Mouse (Mus musculus) adrenal gland (tissue): Measurements from ENCODE around the gene Trim66.

Experiments used
- intact Hi-C: fragments of 180-260 bp; cut with DNase I; formaldehyde crosslinking; loops from one replicate; pipeline ENCODE4 v1.15.1; 2025

Trim66 gene

DNA sequence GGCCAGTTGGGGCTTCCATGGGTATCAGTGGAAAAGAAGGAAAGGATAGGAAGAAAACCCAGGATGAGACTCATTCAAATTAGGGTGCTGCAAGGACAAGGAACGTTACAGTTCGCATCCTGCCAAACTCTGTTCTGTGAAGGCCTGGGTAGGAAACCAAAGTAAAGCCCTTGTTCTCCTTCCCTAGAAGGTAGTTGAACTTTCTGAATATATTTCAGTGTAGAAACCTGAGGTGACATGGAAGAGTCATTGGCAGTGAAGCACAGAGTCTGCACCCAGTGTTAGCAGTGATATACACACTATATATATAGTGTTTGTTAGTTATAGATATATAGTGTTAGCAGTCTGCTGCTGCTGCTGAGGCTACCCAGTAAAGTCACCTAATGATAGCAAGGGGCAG is 15.4 kb upstream of the Trim66 start:
- intact Hi-C loops, result no loop called here

DNA sequence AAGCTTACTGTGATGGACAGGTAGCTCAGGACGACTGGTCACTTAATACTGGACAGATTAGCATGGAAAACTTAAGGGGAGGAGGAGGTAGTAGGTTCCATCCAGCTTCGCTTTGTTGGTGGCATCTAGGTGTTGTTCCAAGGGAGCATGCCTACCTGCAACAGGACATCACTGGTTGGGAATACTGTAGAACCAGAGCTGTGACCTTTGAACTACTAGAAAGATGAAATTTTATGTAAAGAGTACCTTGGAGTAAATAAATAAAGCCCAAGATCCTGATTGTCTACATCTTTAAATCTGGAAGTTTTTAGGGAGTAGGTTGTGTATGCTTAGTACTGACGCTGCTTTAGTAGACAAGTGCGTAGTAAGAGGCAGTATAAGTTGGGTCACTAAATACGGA is 14.2 kb upstream of the Trim66 start:
- intact Hi-C loops, result no loop called here

DNA sequence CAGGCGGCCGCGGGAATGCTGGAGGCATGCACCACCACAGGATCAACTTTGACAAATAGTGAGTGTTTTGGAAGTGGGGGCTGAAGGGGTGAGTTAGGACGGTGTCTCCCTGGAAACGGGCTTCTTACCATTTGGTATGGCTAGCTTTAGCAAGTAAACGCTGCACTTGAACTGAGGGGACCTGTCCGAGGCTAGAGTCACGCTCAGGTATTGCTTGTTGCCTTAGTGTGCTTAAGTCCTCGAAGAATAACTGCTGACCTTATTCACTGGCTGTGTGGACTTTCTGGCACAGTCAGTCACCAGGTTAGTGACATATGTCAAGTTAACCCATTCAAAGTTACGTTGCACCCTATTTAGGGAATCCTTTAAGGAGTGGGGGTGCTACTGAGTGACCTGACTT is 12.0 kb upstream of the Trim66 start:
- intact Hi-C loops, result no loop called here

DNA sequence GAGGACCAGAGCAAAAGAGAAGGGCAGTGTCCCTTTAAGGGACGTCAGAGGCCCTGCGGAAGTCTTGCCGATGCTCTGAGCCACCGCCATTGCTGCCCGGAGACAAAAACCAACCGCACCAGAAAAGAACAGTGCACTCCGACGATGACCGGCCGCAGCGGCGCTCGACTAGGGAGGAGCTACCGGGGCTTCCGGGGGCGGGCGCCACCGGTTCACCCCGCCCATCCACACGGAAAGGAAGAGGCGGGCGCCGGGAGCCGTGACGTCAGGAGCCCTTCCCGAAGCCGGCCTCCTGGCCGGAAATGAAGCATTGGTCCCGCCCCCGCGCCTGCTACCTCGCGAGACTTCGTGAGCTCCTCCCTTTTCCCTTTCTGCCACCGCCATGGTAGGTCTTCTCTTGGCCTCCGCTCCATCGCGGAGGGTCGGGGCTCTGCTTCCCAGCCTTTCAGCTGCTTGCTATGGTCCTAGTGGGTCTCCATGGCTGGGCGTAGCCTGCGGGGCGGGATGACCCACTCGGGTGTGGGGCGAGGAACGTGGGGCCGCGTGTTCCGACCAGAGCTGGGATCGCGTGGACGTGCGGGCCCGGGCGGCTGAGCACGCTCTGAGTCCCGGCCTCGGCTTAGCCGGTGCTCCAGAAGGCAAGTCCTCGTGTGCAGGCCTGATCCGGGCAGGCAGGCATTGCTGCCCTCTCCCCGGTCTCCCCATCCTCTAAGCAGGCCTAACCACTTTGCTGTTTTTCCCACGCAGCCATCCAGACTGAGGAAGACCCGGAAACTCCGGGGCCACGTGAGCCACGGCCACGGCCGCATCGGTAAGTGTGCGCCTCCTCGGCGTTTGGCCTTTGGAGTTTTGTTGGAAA is 11.1 kb upstream of the Trim66 start, which contains the start of gene Rpl27a:
Gene Rpl27a (plus strand): TSS at position 310 of the 859 bp plus-strand sequence.
- intact Hi-C loops, result no loop called here

DNA sequence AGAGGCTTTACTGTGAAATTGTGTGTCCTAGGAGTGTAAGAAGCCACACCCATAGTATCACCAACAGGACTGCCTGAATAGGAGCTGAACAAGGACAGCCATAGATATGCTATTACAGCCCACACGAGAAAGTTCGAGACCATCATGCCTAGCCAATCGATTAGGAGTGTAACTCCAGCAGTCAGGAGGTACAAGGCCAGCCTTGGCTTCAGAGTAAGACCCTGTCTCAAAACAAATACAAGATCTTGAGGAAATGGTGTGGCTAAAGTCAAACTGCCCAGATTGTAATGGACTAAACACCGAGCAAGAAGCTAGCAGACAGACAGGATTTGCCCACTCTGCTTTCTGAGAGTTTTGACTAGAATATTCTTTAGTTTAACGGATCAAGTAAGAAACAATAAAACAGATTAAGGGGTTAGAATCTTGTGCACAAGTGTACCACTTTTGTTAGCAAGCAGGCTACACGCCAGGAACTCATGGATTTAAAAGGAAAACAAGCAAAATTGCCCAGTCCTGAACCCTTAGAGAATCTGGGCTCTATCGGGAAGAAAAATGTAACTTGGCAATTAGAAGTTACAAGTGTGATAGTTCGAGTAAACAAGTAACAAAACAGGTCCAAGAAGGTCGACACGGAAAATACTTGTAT is 10.2 kb upstream of the Trim66 start:
- intact Hi-C loops, result no loop called here

DNA sequence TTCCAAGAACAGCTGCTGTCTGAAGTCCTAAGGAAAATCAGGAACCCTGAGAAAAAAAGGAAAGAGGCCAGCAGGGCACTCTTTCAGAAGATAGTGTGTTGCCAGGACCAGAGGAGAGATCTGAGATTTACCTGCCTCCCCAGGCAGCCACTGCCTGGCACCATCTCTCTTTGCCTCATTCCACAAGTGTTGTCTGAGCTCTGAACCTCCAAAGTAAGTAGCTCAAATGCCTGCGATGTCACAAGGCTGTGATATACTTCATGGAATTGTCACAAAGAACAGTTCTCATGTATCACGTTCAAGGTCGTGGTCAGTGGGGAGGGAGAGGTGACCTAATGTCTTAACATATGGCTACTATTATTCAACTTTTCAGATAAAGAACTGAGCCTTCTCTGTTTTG is 8.6 kb upstream of the Trim66 start:
- intact Hi-C loops, result no loop called here

DNA sequence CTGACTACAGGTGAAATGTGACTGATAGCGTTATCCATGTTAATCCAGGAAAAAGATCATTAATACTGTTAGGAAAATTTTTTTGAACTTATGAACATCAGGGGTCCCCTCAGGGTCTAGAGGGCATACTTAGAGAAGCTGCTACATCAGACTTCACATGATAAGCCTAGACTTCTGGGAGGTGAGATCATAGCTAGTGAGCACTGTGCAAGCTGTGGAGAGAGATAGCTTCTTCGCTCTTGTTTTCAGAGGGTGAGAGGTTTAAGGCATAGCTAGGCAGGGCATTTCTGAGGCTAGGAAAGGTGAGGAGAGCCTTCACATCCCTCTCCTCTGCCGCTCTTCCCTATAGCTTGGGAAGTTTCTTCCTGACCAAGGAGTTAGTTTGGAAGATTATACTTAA is 3.9 kb upstream of the Trim66 start:
- intact Hi-C loops, result no loop called here

DNA sequence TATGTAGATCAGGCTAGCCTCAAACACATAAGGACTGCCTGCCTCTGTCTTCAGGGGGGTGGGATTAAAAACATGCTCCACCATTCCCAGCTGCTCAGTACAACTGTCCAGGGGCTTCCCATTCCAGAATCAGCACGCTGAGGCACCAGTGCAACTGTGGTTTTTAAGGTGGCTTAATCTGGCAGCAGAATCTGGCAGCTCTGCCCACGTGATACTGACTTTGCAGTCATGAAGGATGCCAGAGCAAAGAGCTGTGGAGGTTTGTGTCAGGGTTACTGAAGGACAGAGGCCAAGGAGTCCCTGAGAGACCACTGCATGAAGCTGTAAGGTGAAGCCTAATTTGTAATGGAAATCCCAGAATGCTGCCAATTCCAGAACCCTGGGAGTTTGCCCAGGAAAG is 2.9 kb upstream of the Trim66 start:
- intact Hi-C loops, result no loop called here

DNA sequence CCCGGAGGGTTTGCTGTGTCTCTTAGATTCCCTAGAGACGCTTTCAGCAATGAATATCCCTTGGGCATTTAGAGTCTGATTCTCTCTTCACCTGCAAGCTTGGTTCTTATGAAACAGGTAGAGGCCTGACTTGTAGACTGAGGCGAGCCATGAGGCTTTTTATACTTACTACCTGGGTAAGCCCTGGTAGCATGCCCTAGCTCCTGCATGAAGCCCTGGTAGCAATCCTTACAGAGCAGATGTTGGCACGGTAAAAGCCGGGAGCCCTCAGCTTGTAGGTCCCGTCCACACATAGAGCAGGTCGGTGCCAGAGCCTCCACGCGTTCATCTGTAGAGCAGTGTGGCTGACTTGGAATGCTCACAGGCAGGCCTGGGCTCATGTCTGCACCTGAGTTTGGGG is 362 bp downstream of the Trim66 start:
- intact Hi-C loops, result no loop called here

DNA sequence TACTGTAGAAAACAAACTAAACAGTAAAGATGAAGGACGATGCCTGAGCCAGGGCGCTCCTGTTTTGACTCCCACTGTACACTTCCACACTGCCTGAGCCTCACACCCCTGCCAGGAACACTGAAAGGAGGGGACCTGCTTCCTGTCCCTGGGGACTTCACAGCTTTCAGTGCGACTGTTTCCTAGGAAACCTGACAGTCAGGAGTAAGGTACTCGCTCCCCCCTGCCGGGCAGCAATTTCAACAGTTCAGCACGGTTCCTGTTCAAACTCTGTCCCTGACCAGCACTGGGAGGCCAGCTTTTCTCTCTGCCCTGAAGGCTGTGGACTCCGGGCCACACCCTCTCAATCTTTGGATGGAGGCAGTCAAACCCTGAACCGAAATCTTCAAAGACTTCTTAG is 815 bp downstream of the Trim66 start:
- intact Hi-C loops, result no loop called here

DNA sequence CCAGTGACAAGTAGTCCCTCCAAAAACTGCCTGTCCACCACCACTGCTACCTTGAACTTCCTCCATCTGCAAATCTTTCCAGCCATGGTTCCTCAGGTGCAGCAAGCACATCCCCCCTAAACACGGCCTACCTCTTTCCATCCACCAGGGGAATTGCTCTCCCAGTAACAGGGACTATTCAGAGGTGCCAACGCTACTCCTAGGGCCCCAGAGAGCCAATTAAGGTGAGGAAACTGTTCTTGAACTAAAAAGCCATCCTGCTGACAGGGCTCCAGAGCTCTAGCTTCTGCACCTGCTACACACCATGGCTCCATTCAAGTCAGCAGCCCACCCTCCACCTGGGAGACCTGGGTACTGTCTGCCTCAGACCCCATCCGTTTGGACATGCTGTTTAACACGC is 10.4 kb downstream of the Trim66 start:
- intact Hi-C loops, result no loop called here

DNA sequence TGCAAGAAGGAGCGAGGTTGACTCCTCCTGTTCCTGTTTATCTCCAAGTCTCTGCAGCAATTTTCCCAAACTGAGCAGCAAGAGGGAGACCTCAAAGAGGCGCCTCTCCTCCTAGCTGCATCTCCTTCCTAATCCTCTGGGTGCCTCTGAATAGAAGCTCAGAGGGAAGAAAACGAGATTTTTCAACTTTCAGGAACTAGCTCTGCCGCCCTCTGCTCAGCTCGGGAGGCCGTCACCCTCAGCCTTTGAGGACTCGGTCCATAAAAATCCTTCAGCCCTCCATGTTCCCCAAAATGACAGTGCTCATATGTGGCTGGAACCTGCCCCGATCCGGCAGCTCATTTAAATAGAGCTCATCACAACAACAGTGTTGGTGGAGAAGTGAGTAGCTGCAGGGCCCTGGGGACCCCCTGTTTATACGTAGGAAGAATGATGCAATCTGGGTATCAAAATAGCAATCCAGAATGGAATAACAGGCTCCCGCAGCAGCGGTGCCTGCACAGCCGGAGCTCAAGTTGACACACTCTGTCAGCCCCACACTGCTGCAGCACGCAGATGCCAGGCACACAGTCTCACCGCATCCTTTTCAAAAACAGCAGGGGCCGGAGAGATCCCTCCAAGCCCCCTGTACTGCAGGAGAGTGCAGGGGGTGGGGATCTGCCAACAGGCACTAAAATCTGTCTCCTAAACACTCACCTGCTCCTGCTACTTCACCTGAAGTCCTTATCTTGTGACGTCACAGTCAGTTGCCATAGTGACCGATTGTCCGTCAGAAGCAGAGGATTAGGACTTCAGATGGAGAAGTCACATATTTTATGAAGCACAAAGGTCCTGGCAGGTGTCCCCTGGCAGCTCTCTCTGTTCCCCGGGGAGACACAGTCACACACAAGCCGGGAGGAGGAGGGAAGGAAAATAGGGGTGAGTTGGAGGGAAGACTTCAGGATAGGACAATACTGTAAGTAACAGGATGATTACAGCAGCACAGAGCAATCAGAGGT is 14.3 kb downstream of the Trim66 start:
- intact Hi-C loops, result no loop called here

DNA sequence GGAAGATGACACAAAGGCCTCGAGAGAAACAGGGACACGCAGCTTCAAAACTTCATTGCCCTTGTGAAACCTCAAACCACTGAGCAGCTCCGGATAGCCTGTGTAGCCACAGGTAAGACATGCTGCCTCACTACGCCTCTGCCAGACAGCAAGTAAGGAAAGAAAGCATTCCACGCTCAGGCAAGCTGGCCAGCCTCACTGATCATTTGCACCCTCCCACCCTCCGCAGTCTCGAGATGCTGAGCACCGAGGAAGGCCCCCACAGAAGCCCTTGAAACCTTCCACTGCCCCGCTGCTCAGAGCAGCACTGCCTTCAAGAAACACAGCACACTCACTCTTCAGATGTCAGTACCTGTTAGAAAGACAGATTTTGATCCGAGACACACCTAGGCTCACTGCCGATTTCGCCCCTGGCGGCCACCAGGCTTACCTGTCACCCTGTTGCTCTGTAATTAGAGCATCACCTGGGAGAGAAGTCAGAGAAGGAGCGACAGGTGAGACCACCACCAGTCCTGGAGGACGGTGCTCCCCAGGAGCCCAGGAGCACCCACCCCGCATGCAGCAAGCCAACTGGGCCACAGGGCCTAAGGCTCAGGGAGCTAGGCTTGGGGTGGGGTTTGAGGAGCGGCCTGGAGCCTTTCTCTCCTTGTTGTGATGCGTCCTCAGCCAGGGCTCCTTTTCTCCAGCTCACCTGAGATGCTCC is 15.2 kb downstream of the Trim66 start:
- intact Hi-C loops, result no loop called here

DNA sequence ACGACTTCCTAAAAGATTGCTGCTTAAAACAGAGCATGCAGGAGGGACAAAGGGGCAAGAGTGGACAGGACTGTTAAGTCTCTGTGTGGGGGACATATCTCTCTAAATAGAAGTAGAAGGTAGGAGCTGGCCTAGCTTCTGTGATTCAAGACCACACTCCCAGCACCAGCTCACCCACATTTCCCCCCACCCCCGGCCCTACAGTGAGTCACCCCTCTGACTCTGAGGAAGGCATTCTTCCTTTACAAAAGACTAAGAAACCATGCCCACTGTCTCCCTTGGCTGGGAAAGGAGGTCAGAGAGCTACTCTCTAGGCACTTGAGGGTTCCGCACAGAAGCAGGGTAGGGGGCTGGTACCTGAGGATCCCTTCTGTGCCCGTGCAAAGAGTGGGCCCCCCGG is 23.7 kb downstream of the Trim66 start:
- intact Hi-C loops, result no loop called here

DNA sequence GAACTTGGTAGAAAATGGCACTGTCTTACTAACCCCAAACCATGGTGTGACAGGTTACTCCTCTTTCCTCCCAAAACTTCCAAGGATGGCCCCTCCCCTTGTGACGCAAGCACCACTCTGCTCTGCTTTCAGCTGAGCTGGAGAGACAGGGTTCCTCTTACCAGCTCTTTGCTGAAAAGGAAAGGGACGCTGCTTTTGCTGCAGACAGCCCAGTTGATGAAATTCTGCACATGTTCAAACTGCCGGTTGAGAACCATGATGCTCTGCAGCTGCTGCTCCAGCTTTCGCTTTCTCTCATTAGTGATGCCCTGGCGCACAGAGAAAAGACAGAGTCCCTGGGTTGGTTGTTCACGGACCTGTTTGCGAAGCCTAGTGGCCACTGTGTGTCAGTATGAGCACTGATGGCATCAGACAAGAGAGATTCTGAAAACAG is 27.2 kb downstream of the Trim66 start:
- intact Hi-C loops, result no loop called here

DNA sequence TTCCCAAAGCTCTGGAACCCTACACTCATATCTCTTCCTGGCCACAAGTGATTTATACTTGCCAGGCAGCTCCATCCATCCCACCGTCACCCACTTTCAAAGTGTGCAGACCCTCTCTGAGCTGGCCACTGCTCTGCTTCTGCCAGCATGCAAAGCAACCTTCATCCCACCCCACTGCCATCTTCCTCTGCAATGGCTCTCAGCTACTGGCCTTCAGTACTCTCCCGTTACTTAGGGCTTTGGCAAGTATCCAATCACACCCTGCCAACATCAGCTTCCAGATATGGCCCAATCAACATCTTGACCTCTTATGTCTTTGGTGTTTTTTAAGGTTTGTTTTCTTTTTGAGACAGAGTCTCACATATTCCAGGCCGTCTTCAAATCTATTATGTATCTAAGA is 30.0 kb downstream of the Trim66 start:
- intact Hi-C loops, result no loop called here

DNA sequence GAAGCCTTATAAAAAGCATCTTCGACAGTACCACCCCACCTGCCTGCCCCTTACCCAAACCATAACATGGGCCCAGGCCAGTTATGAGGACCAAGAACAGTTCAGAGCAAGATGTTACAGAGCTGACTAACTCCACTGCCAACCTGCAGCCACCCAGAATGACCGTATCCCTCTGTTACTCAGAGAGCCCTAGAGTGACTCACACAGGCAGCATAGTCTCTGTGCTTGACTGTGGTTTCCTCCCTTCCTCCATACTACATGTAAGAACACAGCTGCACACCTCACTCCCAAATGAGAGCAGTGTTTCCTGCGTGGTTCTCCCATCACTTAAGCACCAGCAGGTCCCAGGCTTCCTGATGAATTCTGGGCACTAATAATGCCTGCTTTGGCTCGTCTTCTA is 37.2 kb downstream of the Trim66 start:
- intact Hi-C loops, result no loop called here

DNA sequence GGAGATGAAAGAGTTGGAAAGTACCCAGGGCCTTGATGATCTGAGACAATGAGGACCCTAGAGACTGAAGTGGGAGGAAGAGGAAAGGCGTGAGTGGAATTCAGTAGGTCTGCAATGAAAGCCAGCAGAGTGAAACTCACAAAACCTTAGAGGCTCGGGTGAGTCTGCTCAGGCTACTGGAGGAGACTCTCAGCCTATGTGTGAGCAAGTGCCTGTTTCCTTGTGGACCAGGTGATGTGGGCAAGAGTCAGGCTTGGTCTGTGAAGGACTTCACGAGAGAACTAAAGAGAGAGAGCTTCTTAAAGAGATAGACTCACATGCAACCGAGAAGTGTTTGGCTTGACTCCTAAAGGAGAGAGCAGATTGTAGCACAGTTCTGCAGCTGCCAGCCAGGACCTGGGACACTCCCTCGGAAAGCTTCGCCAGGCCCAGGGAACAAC is 39.7 kb downstream of the Trim66 start:
- intact Hi-C loops, result no loop called here

DNA sequence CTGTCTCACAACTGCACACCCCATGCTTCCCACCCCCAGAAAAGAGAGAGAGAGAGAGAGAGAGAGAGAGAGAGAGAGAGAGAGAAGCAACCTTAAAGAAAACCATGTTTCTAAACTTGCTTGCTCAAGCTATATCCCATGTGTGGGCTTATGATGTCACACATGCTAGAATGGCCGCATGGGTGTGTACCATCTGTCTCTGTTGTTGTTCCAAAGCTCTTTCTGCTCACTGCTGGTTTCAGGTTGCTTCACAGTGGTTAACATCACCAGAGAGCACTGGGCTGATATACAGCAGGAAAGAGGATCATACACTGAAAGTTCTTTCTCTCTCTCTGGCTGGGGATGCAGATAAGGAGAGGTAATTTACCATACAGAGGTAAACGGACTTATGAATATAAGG is 40.3 kb downstream of the Trim66 start:
- intact Hi-C loops, result no loop called here

DNA sequence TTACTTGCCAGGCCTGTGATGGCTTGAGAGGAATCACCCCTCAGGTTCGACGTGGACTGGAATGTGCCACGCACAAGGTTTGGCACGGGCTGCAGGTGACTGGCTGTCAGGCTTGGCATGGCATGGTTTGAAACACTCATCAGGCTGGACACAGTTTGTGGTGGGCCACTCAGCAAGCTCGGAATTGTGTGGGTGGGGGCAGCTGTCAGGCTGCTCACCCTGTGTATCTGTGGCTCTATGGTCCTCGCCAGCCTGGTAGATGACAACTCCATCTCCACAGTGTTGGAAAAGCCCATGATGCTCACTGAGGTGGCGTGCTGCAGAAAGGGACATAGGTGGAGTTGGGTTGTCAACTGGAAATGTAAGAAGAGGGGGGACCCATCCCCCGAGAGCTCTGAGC is 47.2 kb downstream of the Trim66 start:
- intact Hi-C loops, result no loop called here

DNA sequence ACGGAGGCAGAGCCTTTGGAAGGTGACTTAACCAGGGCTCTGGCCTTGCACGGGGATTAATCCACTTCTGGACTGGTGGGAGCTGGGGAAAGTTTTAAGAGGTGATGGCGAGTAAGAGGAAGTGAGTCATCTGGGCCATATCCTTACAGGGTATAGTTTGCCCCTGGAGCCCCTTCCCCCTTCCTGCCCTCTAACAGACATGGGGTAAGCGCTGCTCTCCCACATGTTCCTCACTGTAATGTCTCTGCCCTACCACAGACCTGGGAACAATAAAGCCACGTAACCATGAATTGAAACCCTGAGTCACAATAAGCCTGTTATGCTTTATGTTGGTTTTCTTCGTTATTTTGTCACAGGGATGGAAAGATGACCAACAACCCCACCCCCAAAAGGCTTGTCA is 51.4 kb downstream of the Trim66 start:
- intact Hi-C loops, result no loop called here
